ENCODE assay signal across 23 mouse cellular contexts in genomic region chr13:102864079-102864478, GRCm38 (mm10).
DNase-seq lines count a peak whose midpoint lies in the region; ATAC-seq and TF ChIP-seq lines count a peak whose summit lies in the region.
"Had no signal": no experiment of that assay in that cellular context is flagged by ENCODE, and none has a peak within 500 bp of the region (broad histone marks: within the 10 kb centered on the region; RNA-seq: fewer than 3 reads in every experiment).

No protein-coding gene starts in this region.

- no peaks in the 10 kb centered on the region for H3K36me3 ChIP-seq in kidney, embryonic 14.5 days (ENCODE audit: control insufficient read depth, insufficient read depth, low read length)
- no peaks in the 10 kb centered on the region for H3K36me3 ChIP-seq in lung, embryonic 15.5 days
- H3K36me3 ChIP-seq in hindbrain, embryonic 13.5 days = no peaks in the 10 kb centered on the region
- H3K36me3 ChIP-seq: heart, embryonic 15.5 days; hindbrain, embryonic 15.5 days had no signal

- 66% methylated on average over 2 of the region's 2 CpGs for WGBS in kidney, embryonic 14.5 days
- WGBS in lung, embryonic 15.5 days = 72% methylated on average over 2 of the region's 2 CpGs
- WGBS in hindbrain, embryonic 13.5 days = 89% methylated on average over 2 of the region's 2 CpGs

- no peak overlapping the region for H3K4me3 ChIP-seq in gastrocnemius, adult 2 months
- H3K4me3 ChIP-seq in kidney, embryonic 14.5 days (ENCODE audit: low read length) = no peak overlapping the region
- H3K4me3 ChIP-seq in lung, embryonic 15.5 days = no peak overlapping the region
- H3K4me3 ChIP-seq in hindbrain, embryonic 13.5 days = no peak overlapping the region
- H3K4me3 ChIP-seq: heart, embryonic 12.5 days; heart, embryonic 15.5 days; hindbrain, embryonic 15.5 days had no signal

- no peak for DNase-seq in gastrocnemius, adult 2 months
- DNase-seq in gastrocnemius, postnatal 36 days = no peak
- DNase-seq in kidney, adult 11 months = no peak
- no peak for DNase-seq in lung, adult 18-20 months
- peak; percentile 79 for DNase-seq in gonadal fat pad, adult 2 months (ENCODE audit: low read depth)
- DNase-seq: adrenal gland, postnatal 10 days; adrenal gland, postnatal 36 days; cerebellum, adult 18-20 months; cerebellum, adult 9-10 months; cerebellum, postnatal 14 days; forebrain, postnatal 0 days; gastrocnemius, postnatal 25 days; heart, adult 11 months; heart, postnatal 14 days; heart, postnatal 4 days had no signal

- peaks cover 11% of the 10 kb centered on the region for H3K4me1 ChIP-seq in kidney, embryonic 14.5 days (ENCODE audit: control insufficient read depth, insufficient read depth, low read length)
- peaks cover 25% of the 10 kb centered on the region for H3K4me1 ChIP-seq in lung, embryonic 15.5 days
- H3K4me1 ChIP-seq in hindbrain, embryonic 13.5 days (replicated peaks) = peaks cover 13% of the 10 kb centered on the region

- ATAC-seq in kidney, embryonic 14.5 days (ENCODE audit: low FRiP score, low TSS enrichment) = peak; percentile 10; the same call in 1 of the 2 replicates
- no peak for ATAC-seq in lung, embryonic 15.5 days (ENCODE audit: borderline replicate concordance, extremely low read depth, low FRiP score, low TSS enrichment)
- no peak for ATAC-seq in hindbrain, embryonic 13.5 days (ENCODE audit: low FRiP score)
- ATAC-seq: forebrain, embryonic 14.5 days; forebrain, postnatal 0 days; Patski had no signal

- no peak overlapping the region for H3K4me2 ChIP-seq in kidney, embryonic 14.5 days (replicated peaks; ENCODE audit: low read depth, low read length)
- no peak overlapping the region for H3K4me2 ChIP-seq in lung, embryonic 15.5 days
- no peak overlapping the region for H3K4me2 ChIP-seq in hindbrain, embryonic 13.5 days
- H3K4me2 ChIP-seq: heart, embryonic 12.5 days; heart, embryonic 15.5 days; hindbrain, embryonic 15.5 days had no signal

- intact Hi-C loops in gastrocnemius, adult 2 months (cut with DNase I) = no loop called here
- intact Hi-C loops in gastrocnemius, postnatal 36 days (cut with DNase I) = no loop called here

- H3K27ac ChIP-seq in gastrocnemius, adult 2 months = peak overlapping the region; percentile 24; the same call in 1 of the 2 replicates
- H3K27ac ChIP-seq in kidney, embryonic 14.5 days (ENCODE audit: low read depth, low read length) = no peak overlapping the region
- H3K27ac ChIP-seq in lung, embryonic 15.5 days = peak overlapping the region; percentile 94; the same call in 1 of the 2 replicates
- H3K27ac ChIP-seq in hindbrain, embryonic 13.5 days = no peak overlapping the region
- H3K27ac ChIP-seq: hindbrain, embryonic 15.5 days had no signal

- H3K9ac ChIP-seq in kidney, embryonic 14.5 days (ENCODE audit: low read depth, low read length) = no peak overlapping the region
- no peak overlapping the region for H3K9ac ChIP-seq in lung, embryonic 15.5 days
- no peak overlapping the region for H3K9ac ChIP-seq in hindbrain, embryonic 13.5 days
- H3K9ac ChIP-seq: forebrain, postnatal 0 days; heart, embryonic 12.5 days; heart, embryonic 15.5 days; hindbrain, embryonic 15.5 days had no signal

- peaks cover 9% of the 10 kb centered on the region; the same call in 1 of the 2 replicates for H3K9me3 ChIP-seq in kidney, embryonic 14.5 days (ENCODE audit: control insufficient read depth, low read length)
- H3K9me3 ChIP-seq in lung, embryonic 15.5 days = no peaks in the 10 kb centered on the region
- peaks cover 8% of the 10 kb centered on the region; the same call in 1 of the 2 replicates for H3K9me3 ChIP-seq in hindbrain, embryonic 13.5 days
- H3K9me3 ChIP-seq: heart, embryonic 15.5 days had no signal

- no peaks in the 10 kb centered on the region for H3K27me3 ChIP-seq in kidney, embryonic 14.5 days (ENCODE audit: control insufficient read depth, insufficient read depth, low read length)
- H3K27me3 ChIP-seq in lung, embryonic 15.5 days = no peaks in the 10 kb centered on the region
- no peaks in the 10 kb centered on the region for H3K27me3 ChIP-seq in hindbrain, embryonic 13.5 days
- H3K27me3 ChIP-seq: heart, embryonic 12.5 days; heart, embryonic 15.5 days; hindbrain, embryonic 15.5 days; Patski had no signal

- TF ChIP-seq CTCF in gastrocnemius, adult 2 months (IDR thresholded peaks at IDR 0.05) = no peak

Comparison
In these comparisons a context has a peak if more than half of its experiments do, and no peak if none do; other contexts are left out.
1. H3K27ac ChIP-seq: peak in gastrocnemius, adult 2 months (single experiment) and lung, embryonic 15.5 days (single experiment); none in kidney, embryonic 14.5 days (single experiment) and hindbrain, embryonic 13.5 days (single experiment).